Mouse (Mus musculus) midbrain, postnatal 0 days (tissue): Measurements from ENCODE around the gene Actrt3. TPM values are rescaled to one million over a fixed set of nuclear protein-coding genes. Genes with fewer than 3 reads are reported as not detected.
"Not testable (repeated sequence)": the region's sequence is repeated elsewhere in the genome, so short reads cannot be mapped to it uniquely, and the experiment has no call there.

Experiments
- ATAC-seq: fragments of 200-750 bp; cut with Nextera tagmentation; 2 replicates; pipeline ENCODE4 v1.8.0; 2017; ENCODE audit warnings: moderate number of reproducible peaks, mild to moderate bottlenecking, moderate TSS enrichment, moderate library complexity; ENCODE audit not compliant: low FRiP score
- DNase-seq: peaks from one replicate; pipeline ENCODE4 v3.0.0-alpha.2; 2015; ENCODE audit warnings: low spot score
- H3K27ac ChIP-seq: fragments of 300-500 bp; sonication (generic); 2 replicates; pipeline ENCODE4 v1.5.1; 2014; ENCODE audit warnings: low read depth, mild to moderate bottlenecking, low read length, mixed read lengths
- H3K27me3 ChIP-seq: fragments of 300-500 bp; sonication (generic); 2 replicates; pipeline ENCODE4 v1.6.1; 2014; ENCODE audit warnings: low read length, control low read depth, mixed read lengths; ENCODE audit not compliant: insufficient read depth
- H3K36me3 ChIP-seq: fragments of 300-500 bp; sonication (generic); 2 replicates; pipeline ENCODE4 v1.6.1; 2014; ENCODE audit warnings: low read length, control low read depth, mixed read lengths; ENCODE audit not compliant: insufficient read depth
- H3K4me1 ChIP-seq: fragments of 300-500 bp; sonication (generic); 2 replicates; pipeline ENCODE4 v1.6.1; 2014; ENCODE audit warnings: mild to moderate bottlenecking, control low read depth, antibody characterized with exemption, low read length, mixed read lengths; ENCODE audit not compliant: insufficient read depth
- H3K4me2 ChIP-seq: fragments of 300-500 bp; sonication (generic); 2 replicates; pipeline ENCODE4 v1.6.1; 2014; ENCODE audit warnings: low read depth, mild to moderate bottlenecking, low read length, mixed read lengths; ENCODE audit not compliant: poor library complexity, severe bottlenecking
- H3K4me3 ChIP-seq: fragments of 300-500 bp; sonication (generic); 2 replicates; pipeline ENCODE4 v1.5.1; 2014; ENCODE audit warnings: low read depth, mild to moderate bottlenecking, low read length, moderate library complexity
- H3K9ac ChIP-seq: fragments of 300-500 bp; sonication (generic); replicated peaks from 2 replicates; pipeline ENCODE4 v1.6.1; 2014; ENCODE audit warnings: mild to moderate bottlenecking, low read length, moderate library complexity, mixed read lengths; ENCODE audit not compliant: poor library complexity, severe bottlenecking
- H3K9me3 ChIP-seq: fragments of 300-500 bp; sonication (generic); 2 replicates; pipeline ENCODE4 v1.6.1; 2016; ENCODE audit warnings: low read length, control low read depth
- CTCF ChIP-seq: IDR thresholded peaks from 2 replicates; pipeline ENCODE4 v1.5.1; 2016; ENCODE audit warnings: antibody characterized with exemption, mild to moderate bottlenecking
- WGBS: fragments of 180-500 bp; shearing (Covaris S2); extraction: QIAGEN DNeasy Blood & Tissue Kit; methylation state at CpG from one replicate; pipeline ENCODE4 v1.1.7; 2014; 5-methylcytosine and 5-hydroxymethylcytosine counted together
- polyA plus RNA-seq: library from polyadenylated mRNA; unstranded; fragments of >200 nt; fragmentation: Nextera tagmentation; extraction: Ambion mirVana; gene quantifications from 2 replicates; pipeline ENCODE4 v1.2.1, GENCODE M21; 2015
- total RNA-seq: library from RNA; depleted of rRNA; stranded (reverse); fragments of >200 nt; gene quantifications from 2 replicates; pipeline ENCODE4 v1.2.3, GENCODE M21; 2014

The Actrt3 gene
- total and polyA plus RNA-seq, 2 experiments from 2014 or later, result 0.16 to 0.42 TPM

GRCm38 (mm10) chr3:30595111-30595832, 4.5 kb downstream of the Actrt3 start:
- ATAC-seq, result peak; percentile 39
- DNase-seq, result peak; percentile 36

GRCm38 (mm10) chr3:30593719-30594485, 5.8 kb downstream of the Actrt3 start:
- no peak for ATAC-seq
- WGBS, result 78% methylated on average over 4 of the region's 4 CpGs
- no peaks in the 10 kb centered on the region for H3K4me1 ChIP-seq
- H3K4me3 ChIP-seq, result no peak overlapping the region
- DNase-seq, result no peak
- no peak overlapping the region for H3K27ac ChIP-seq
- TF ChIP-seq CTCF, result peak; percentile 23; the same call in 1 of the 2 replicates
- no peak overlapping the region for H3K4me2 ChIP-seq
- H3K27me3 ChIP-seq, result no peaks in the 10 kb centered on the region
- no peaks in the 10 kb centered on the region for H3K36me3 ChIP-seq
- no peak overlapping the region for H3K9ac ChIP-seq
- no peaks in the 10 kb centered on the region for H3K9me3 ChIP-seq

More at GRCm38 (mm10) chr3:30595111-30595832, 4.5 kb downstream of the Actrt3 start:
- no peak for TF ChIP-seq CTCF
- H3K4me2 ChIP-seq, result peak overlapping the region; percentile 71
- peak overlapping the region; percentile 19; the same call in 1 of the 2 replicates for H3K27ac ChIP-seq
- no peaks in the 10 kb centered on the region for H3K9me3 ChIP-seq
- H3K9ac ChIP-seq, result peak overlapping the region; percentile 75
- H3K36me3 ChIP-seq, result no peaks in the 10 kb centered on the region
- H3K4me3 ChIP-seq, result peak overlapping the region; percentile 70
- H3K4me1 ChIP-seq, result no peaks in the 10 kb centered on the region
- no peaks in the 10 kb centered on the region for H3K27me3 ChIP-seq
- WGBS, result under 1% methylated on average over 60 of the region's 62 CpGs

GRCm38 (mm10) chr3:30592418-30592853, 7.3 kb downstream of the Actrt3 start:
- no peaks in the 10 kb centered on the region for H3K27me3 ChIP-seq
- H3K9ac ChIP-seq, result no peak overlapping the region
- peak; percentile 88 for TF ChIP-seq CTCF
- H3K36me3 ChIP-seq, result no peaks in the 10 kb centered on the region
- H3K27ac ChIP-seq, result no peak overlapping the region
- H3K4me1 ChIP-seq, result no peaks in the 10 kb centered on the region
- no peak overlapping the region for H3K4me3 ChIP-seq
- ATAC-seq (0 out of 2 replicates have a peak, but pooled peaks have one; percentile 12), DNase-seq (peak; percentile 86)
- H3K9me3 ChIP-seq, result no peaks in the 10 kb centered on the region
- WGBS, result 0% methylated on average over 2 of the region's 2 CpGs
- no peak overlapping the region for H3K4me2 ChIP-seq

GRCm38 (mm10) chr3:30588865-30589264, 10.9 kb downstream of the Actrt3 start:
- H3K4me1 ChIP-seq, result no peaks in the 10 kb centered on the region
- DNase-seq (no peak), ATAC-seq (no peak)
- no peaks in the 10 kb centered on the region for H3K9me3 ChIP-seq
- no peaks in the 10 kb centered on the region for H3K27me3 ChIP-seq
- no peak overlapping the region for H3K9ac ChIP-seq
- no peak for TF ChIP-seq CTCF
- H3K4me3 ChIP-seq, result no peak overlapping the region
- H3K4me2 ChIP-seq, result no peak overlapping the region
- WGBS, result 83% methylated on average over 6 of the region's 6 CpGs
- H3K27ac ChIP-seq, result no peak overlapping the region
- no peaks in the 10 kb centered on the region for H3K36me3 ChIP-seq

- no peak overlapping the region for H3K4me2 ChIP-seq
- no peak for ATAC-seq
- 13% methylated on average over 2 of the region's 2 CpGs for WGBS
- H3K4me1 ChIP-seq, result no peaks in the 10 kb centered on the region
- DNase-seq, result no peak
- no peak overlapping the region for H3K9ac ChIP-seq
- no peak overlapping the region for H3K4me3 ChIP-seq
- no peaks in the 10 kb centered on the region for H3K9me3 ChIP-seq
- no peaks in the 10 kb centered on the region for H3K36me3 ChIP-seq
- H3K27ac ChIP-seq, result no peak overlapping the region
- no peaks in the 10 kb centered on the region for H3K27me3 ChIP-seq
- no peak for TF ChIP-seq CTCF
Observed at GRCm38 (mm10) chr3:30573549-30573948, 26.2 kb downstream of the Actrt3 start.

GRCm38 (mm10) chr3:30566333-30566732, 33.4 kb downstream of the Actrt3 start:
- H3K36me3 ChIP-seq, H3K4me1 ChIP-seq, H3K9ac ChIP-seq, H3K4me3 ChIP-seq, DNase-seq, ATAC-seq, H3K4me2 ChIP-seq, H3K27me3 ChIP-seq, H3K9me3 ChIP-seq, H3K27ac ChIP-seq: not testable (repeated sequence)
- WGBS, result no CpG with 5 or more reads among the region's 2 CpGs
